ENCODE assay signal across 11 mouse cellular contexts in genomic region chr3:88010634-88011265, GRCm38 (mm10). TPM values are rescaled to one million over a fixed set of nuclear protein-coding genes. Genes with fewer than 3 reads are reported as not detected.
DNase-seq lines count a peak whose midpoint lies in the region; ATAC-seq and TF ChIP-seq lines count a peak whose summit lies in the region.
"Had no signal": no experiment of that assay in that cellular context is flagged by ENCODE, and none has a peak within 500 bp of the region (broad histone marks: within the 10 kb centered on the region; RNA-seq: fewer than 3 reads in every experiment).

No protein-coding gene starts in this region.

- H3K27ac ChIP-seq in kidney, embryonic 14.5 days (ENCODE audit: low read depth, low read length), result no peak overlapping the region
- H3K27ac ChIP-seq in liver, embryonic 14.5 days, result no peak overlapping the region
- no peak overlapping the region for H3K27ac ChIP-seq in heart, embryonic 12.5 days (ENCODE audit: poor library complexity, severe bottlenecking)
- H3K27ac ChIP-seq: midbrain, embryonic 12.5 days had no signal

- H3K9ac ChIP-seq in kidney, embryonic 14.5 days (ENCODE audit: low read depth, low read length), result no peak overlapping the region
- no peak overlapping the region for H3K9ac ChIP-seq in liver, embryonic 14.5 days (replicated peaks)
- no peak overlapping the region for H3K9ac ChIP-seq in heart, embryonic 12.5 days
- H3K9ac ChIP-seq: midbrain, embryonic 12.5 days had no signal

- no peaks in the 10 kb centered on the region for H3K36me3 ChIP-seq in kidney, embryonic 14.5 days (ENCODE audit: control insufficient read depth, insufficient read depth, low read length)
- no peaks in the 10 kb centered on the region for H3K36me3 ChIP-seq in liver, embryonic 14.5 days (replicated peaks; ENCODE audit: control insufficient read depth, insufficient read depth, low read depth)
- no peaks in the 10 kb centered on the region for H3K36me3 ChIP-seq in heart, embryonic 12.5 days
- H3K36me3 ChIP-seq: midbrain, embryonic 12.5 days had no signal

- DNase-seq in kidney, adult 18-20 months, result peak; percentile 40
- peak; percentile 70 for DNase-seq in CD4-positive, CD25-positive, alpha-beta regulatory T cell, adult 2 months (ENCODE audit: low read depth, low spot score)
- peak; percentile 61 for DNase-seq in NIH3T3 (ENCODE audit: low read depth)
- peak in 1 of 3 experiments; percentile 20 for DNase-seq in liver, embryonic 14.5 days (ENCODE audit: low read depth in 3 of 3, low spot score in 3 of 3)
- no peak for DNase-seq in Muller cell, postnatal 12 days (ENCODE audit: inconsistent ontology term)

- peaks cover 5% of the 10 kb centered on the region; the same call in 1 of the 2 replicates for H3K9me3 ChIP-seq in kidney, embryonic 14.5 days (ENCODE audit: control insufficient read depth, low read length)
- no peaks in the 10 kb centered on the region; the same call in 1 of the 2 replicates for H3K9me3 ChIP-seq in liver, embryonic 14.5 days (ENCODE audit: control insufficient read depth, low read length)
- H3K9me3 ChIP-seq in heart, embryonic 12.5 days (replicated peaks), result peaks cover 5% of the 10 kb centered on the region

- 11% methylated on average over 6 of the region's 6 CpGs for WGBS in kidney, embryonic 14.5 days
- 2% methylated on average over 6 of the region's 6 CpGs for WGBS in liver, embryonic 14.5 days (ENCODE audit: insufficient replicate concordance)
- 6% methylated on average over 6 of the region's 6 CpGs for WGBS in heart, embryonic 12.5 days

- no peaks in the 10 kb centered on the region; the same call in 1 of the 2 replicates for H3K27me3 ChIP-seq in kidney, embryonic 14.5 days (ENCODE audit: control insufficient read depth, insufficient read depth, low read length)
- H3K27me3 ChIP-seq in liver, embryonic 14.5 days (ENCODE audit: control insufficient read depth, insufficient read depth, low read length), result no peaks in the 10 kb centered on the region
- H3K27me3 ChIP-seq in heart, embryonic 12.5 days (replicated peaks), result peaks cover 31% of the 10 kb centered on the region

- H3K4me3 ChIP-seq in kidney, embryonic 14.5 days (ENCODE audit: low read length), result no peak overlapping the region
- no peak overlapping the region for H3K4me3 ChIP-seq in liver, embryonic 14.5 days (ENCODE audit: insufficient read depth in 1 of 2, low read depth in 2 of 2, low read length in 2 of 2)
- H3K4me3 ChIP-seq in heart, embryonic 12.5 days, result no peak overlapping the region
- H3K4me3 ChIP-seq: midbrain, embryonic 12.5 days had no signal

- H3K4me1 ChIP-seq in kidney, embryonic 14.5 days (ENCODE audit: control insufficient read depth, insufficient read depth, low read length), result no peaks in the 10 kb centered on the region
- H3K4me1 ChIP-seq in liver, embryonic 14.5 days (replicated peaks; ENCODE audit: control insufficient read depth in 2 of 2, insufficient read depth in 2 of 2, low read length in 1 of 2), result no peaks in the 10 kb centered on the region
- 0 out of 2 replicates have a peak, but pooled peaks cover 3% of the 10 kb centered on the region for H3K4me1 ChIP-seq in heart, embryonic 12.5 days (replicated peaks)
- H3K4me1 ChIP-seq: midbrain, embryonic 12.5 days had no signal

- H3K4me2 ChIP-seq in kidney, embryonic 14.5 days (replicated peaks; ENCODE audit: low read depth, low read length), result no peak overlapping the region
- no peak overlapping the region for H3K4me2 ChIP-seq in liver, embryonic 14.5 days (ENCODE audit: low read depth)
- no peak overlapping the region for H3K4me2 ChIP-seq in heart, embryonic 12.5 days
- H3K4me2 ChIP-seq: midbrain, embryonic 12.5 days had no signal

- ATAC-seq in kidney, embryonic 14.5 days (ENCODE audit: low FRiP score, low TSS enrichment), result no peak
- ATAC-seq in liver, embryonic 14.5 days (ENCODE audit: insufficient read depth), result no peak
- no peak for ATAC-seq in erythroid progenitor cell, adult 5-6 weeks (replicated peaks; ENCODE audit: low FRiP score, poor library complexity, severe bottlenecking)
- no peak for ATAC-seq in heart, embryonic 12.5 days (ENCODE audit: insufficient number of reproducible peaks, low FRiP score)

- peak; percentile 60 for TF ChIP-seq CTCF in liver, embryonic 14.5 days (IDR thresholded peaks at IDR 0.05; ENCODE audit: low read depth)

- no peak for TF ChIP-seq EP300 in liver, embryonic 14.5 days (IDR thresholded peaks at IDR 0.05; ENCODE audit: low read depth)

RNA-seq across cellular contexts. Expression of gene Bcan, which starts 10.7 kb away (rescaled TPM):
- not detected in 2 replicates for polyA plus RNA-seq in kidney, embryonic 14.5 days (2014; fragmentation: Nextera tagmentation; extraction: Ambion mirVana)
- 0.08 TPM in 1 of 2 replicates, not detected in the other for polyA plus RNA-seq in liver, embryonic 14.5 days (2012; rRNA removed)
- not detected in 2 replicates for polyA plus RNA-seq in liver, embryonic 14.5 days (2014; fragmentation: Nextera tagmentation; extraction: Ambion mirVana)
- not detected in 2 replicates for total RNA-seq in erythroid progenitor cell, adult 5-6 weeks (2015; ENCODE audit: low replicate concordance)
- not detected in 2 replicates for total RNA-seq in erythroid progenitor cell, adult 5-6 weeks (2017; ENCODE audit: low replicate concordance)
- polyA plus RNA-seq in heart, embryonic 12.5 days (2016; fragmentation: Nextera tagmentation; extraction: Ambion mirVana), result 0.09 and 0.15 TPM in 2 replicates

RNA-seq across cellular contexts. Expression of gene Hapln2, which starts 16.6 kb away (rescaled TPM):
- polyA plus RNA-seq in kidney, embryonic 14.5 days (2014; fragmentation: Nextera tagmentation; extraction: Ambion mirVana), result not detected in 2 replicates
- polyA plus RNA-seq in liver, embryonic 14.5 days (2012; rRNA removed), result not detected in 2 replicates
- polyA plus RNA-seq in liver, embryonic 14.5 days (2014; fragmentation: Nextera tagmentation; extraction: Ambion mirVana), result not detected in 2 replicates
- total RNA-seq in erythroid progenitor cell, adult 5-6 weeks (2015; ENCODE audit: low replicate concordance), result not detected in 2 replicates
- total RNA-seq in erythroid progenitor cell, adult 5-6 weeks (2017; ENCODE audit: low replicate concordance), result not detected in 2 replicates
- 0.08 and 0.17 TPM in 2 replicates for polyA plus RNA-seq in heart, embryonic 12.5 days (2016; fragmentation: Nextera tagmentation; extraction: Ambion mirVana)
- total RNA-seq: heart, postnatal 14 days had no signal
- polyA plus RNA-seq: embryonic facial prominence, embryonic 11.5 days had no signal

RNA-seq across cellular contexts. Expression of gene Gpatch4, which starts 32.2 kb away (rescaled TPM):
- 48.1 and 48.6 TPM in 2 replicates for polyA plus RNA-seq in kidney, embryonic 14.5 days (2014; fragmentation: Nextera tagmentation; extraction: Ambion mirVana)
- polyA plus RNA-seq in liver, embryonic 14.5 days (2012; rRNA removed), result 5.4 and 11.5 TPM in 2 replicates
- 19.0 and 22.2 TPM in 2 replicates for polyA plus RNA-seq in liver, embryonic 14.5 days (2014; fragmentation: Nextera tagmentation; extraction: Ambion mirVana)
- total RNA-seq in erythroid progenitor cell, adult 5-6 weeks (2015; ENCODE audit: low replicate concordance), result 3.6 and 8.4 TPM in 2 replicates
- total RNA-seq in erythroid progenitor cell, adult 5-6 weeks (2017; ENCODE audit: low replicate concordance), result 3.6 and 5.4 TPM in 2 replicates
- polyA plus RNA-seq in heart, embryonic 12.5 days (2016; fragmentation: Nextera tagmentation; extraction: Ambion mirVana), result 19.2 and 19.7 TPM in 2 replicates

RNA-seq across cellular contexts. Expression of gene Nes, which starts 39.9 kb away (rescaled TPM):
- 14.8 and 26.1 TPM in 2 replicates for polyA plus RNA-seq in kidney, embryonic 14.5 days (2014; fragmentation: Nextera tagmentation; extraction: Ambion mirVana)
- polyA plus RNA-seq in liver, embryonic 14.5 days (2012; rRNA removed), result 0.78 and 1.1 TPM in 2 replicates
- polyA plus RNA-seq in liver, embryonic 14.5 days (2014; fragmentation: Nextera tagmentation; extraction: Ambion mirVana), result 0.80 and 0.83 TPM in 2 replicates
- total RNA-seq in erythroid progenitor cell, adult 5-6 weeks (2015; ENCODE audit: low replicate concordance), result not detected in 2 replicates
- total RNA-seq in erythroid progenitor cell, adult 5-6 weeks (2017; ENCODE audit: low replicate concordance), result not detected in 2 replicates
- polyA plus RNA-seq in heart, embryonic 12.5 days (2016; fragmentation: Nextera tagmentation; extraction: Ambion mirVana), result 33.0 and 34.6 TPM in 2 replicates

RNA-seq across cellular contexts. Expression of gene Naxe, which starts 47.5 kb away (rescaled TPM):
- polyA plus RNA-seq in kidney, embryonic 14.5 days (2014; fragmentation: Nextera tagmentation; extraction: Ambion mirVana), result 159 and 171 TPM in 2 replicates
- 25.0 and 26.1 TPM in 2 replicates for polyA plus RNA-seq in liver, embryonic 14.5 days (2012; rRNA removed)
- polyA plus RNA-seq in liver, embryonic 14.5 days (2014; fragmentation: Nextera tagmentation; extraction: Ambion mirVana), result 59.6 and 67.7 TPM in 2 replicates
- total RNA-seq in erythroid progenitor cell, adult 5-6 weeks (2015; ENCODE audit: low replicate concordance), result 11.9 and 12.2 TPM in 2 replicates
- 5.5 and 7.6 TPM in 2 replicates for total RNA-seq in erythroid progenitor cell, adult 5-6 weeks (2017; ENCODE audit: low replicate concordance)
- polyA plus RNA-seq in heart, embryonic 12.5 days (2016; fragmentation: Nextera tagmentation; extraction: Ambion mirVana), result 137 and 139 TPM in 2 replicates
